26 mouse cellular contexts compared by ENCODE assay signal in the genomic region with DNA sequence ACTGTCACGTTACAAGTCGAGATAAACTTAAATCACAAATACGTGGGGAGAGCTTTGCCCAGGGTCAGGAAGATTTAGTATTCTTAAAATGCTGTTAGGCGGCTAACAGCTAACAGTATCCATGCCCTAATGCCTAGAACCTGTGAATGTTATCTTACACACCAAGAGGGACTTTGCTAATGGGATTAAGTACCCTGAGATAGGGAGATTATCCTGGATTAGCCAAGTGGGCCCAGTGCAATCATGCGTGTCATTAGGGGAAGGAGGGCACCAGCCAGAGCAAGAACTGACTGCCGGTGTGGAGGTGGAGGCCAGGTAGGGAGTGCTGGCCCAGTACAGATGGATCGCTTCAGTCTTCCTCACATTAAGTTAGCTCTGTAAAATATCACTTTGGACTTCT. TPM values are rescaled to one million over a fixed set of nuclear protein-coding genes. Genes with fewer than 3 reads are reported as not detected.
DNase-seq lines count a peak whose midpoint lies in the region; ATAC-seq lines count a peak whose summit lies in the region.
"Had no signal": no experiment of that assay in that cellular context is flagged by ENCODE, and none has a peak within 500 bp of the region (broad histone marks: within the 10 kb centered on the region; RNA-seq: fewer than 3 reads in every experiment).

No protein-coding gene starts in this region.

- ATAC-seq in kidney, embryonic 15.5 days (replicated peaks; ENCODE audit: low FRiP score) = no peak
- ATAC-seq in midbrain, embryonic 14.5 days (ENCODE audit: low FRiP score, low TSS enrichment) = no peak
- ATAC-seq in midbrain, embryonic 11.5 days (ENCODE audit: low FRiP score) = no peak
- ATAC-seq: activated CD4-positive, CD25-positive, alpha-beta regulatory T cell, adult 4 months; forebrain, embryonic 14.5 days; forebrain, postnatal 0 days had no signal

- peaks cover 14% of the 10 kb centered on the region for H3K4me1 ChIP-seq in kidney, embryonic 15.5 days
- H3K4me1 ChIP-seq in midbrain, embryonic 14.5 days (ENCODE audit: control insufficient read depth, insufficient read depth, low read length) = no peaks in the 10 kb centered on the region
- no peaks in the 10 kb centered on the region for H3K4me1 ChIP-seq in midbrain, embryonic 11.5 days (ENCODE audit: control insufficient read depth, insufficient read depth, low read length)
- H3K4me1 ChIP-seq: embryonic facial prominence, embryonic 12.5 days; embryonic facial prominence, embryonic 15.5 days; hindbrain, embryonic 12.5 days; hindbrain, embryonic 15.5 days had no signal

- no peak overlapping the region for H3K4me3 ChIP-seq in kidney, embryonic 15.5 days (replicated peaks)
- H3K4me3 ChIP-seq in midbrain, embryonic 14.5 days (replicated peaks; ENCODE audit: low read depth, low read length) = no peak overlapping the region
- H3K4me3 ChIP-seq in midbrain, embryonic 11.5 days (ENCODE audit: low read depth, low read length) = no peak overlapping the region
- H3K4me3 ChIP-seq: embryonic facial prominence, embryonic 12.5 days; embryonic facial prominence, embryonic 15.5 days; gastrocnemius, adult 2 months; hindbrain, embryonic 12.5 days; hindbrain, embryonic 15.5 days had no signal

- H3K9ac ChIP-seq in kidney, embryonic 15.5 days = no peak overlapping the region
- no peak overlapping the region for H3K9ac ChIP-seq in midbrain, embryonic 14.5 days (replicated peaks; ENCODE audit: low read length)
- no peak overlapping the region for H3K9ac ChIP-seq in midbrain, embryonic 11.5 days (ENCODE audit: low read length)
- H3K9ac ChIP-seq: embryonic facial prominence, embryonic 12.5 days; embryonic facial prominence, embryonic 15.5 days; forebrain, postnatal 0 days; hindbrain, embryonic 12.5 days; hindbrain, embryonic 15.5 days had no signal

- H3K27ac ChIP-seq in kidney, embryonic 15.5 days = no peak overlapping the region
- H3K27ac ChIP-seq in midbrain, embryonic 14.5 days (replicated peaks; ENCODE audit: low read depth, low read length) = no peak overlapping the region
- no peak overlapping the region for H3K27ac ChIP-seq in midbrain, embryonic 11.5 days (ENCODE audit: low read depth, low read length)
- H3K27ac ChIP-seq: embryonic facial prominence, embryonic 12.5 days; embryonic facial prominence, embryonic 15.5 days; gastrocnemius, adult 2 months; hindbrain, embryonic 12.5 days; hindbrain, embryonic 15.5 days had no signal

- no peak overlapping the region for H3K4me2 ChIP-seq in kidney, embryonic 15.5 days
- no peak overlapping the region for H3K4me2 ChIP-seq in midbrain, embryonic 14.5 days (ENCODE audit: low read length)
- no peak overlapping the region for H3K4me2 ChIP-seq in midbrain, embryonic 11.5 days
- H3K4me2 ChIP-seq: embryonic facial prominence, embryonic 12.5 days; embryonic facial prominence, embryonic 15.5 days; heart, embryonic 11.5 days; hindbrain, embryonic 12.5 days; hindbrain, embryonic 15.5 days had no signal

- WGBS in kidney, embryonic 15.5 days = 43% methylated on average over 7 of the region's 7 CpGs
- 37% methylated on average over 7 of the region's 7 CpGs for WGBS in midbrain, embryonic 14.5 days
- 34% methylated on average over 7 of the region's 7 CpGs for WGBS in midbrain, embryonic 11.5 days

- no peaks in the 10 kb centered on the region for H3K27me3 ChIP-seq in kidney, embryonic 15.5 days
- H3K27me3 ChIP-seq in midbrain, embryonic 14.5 days (ENCODE audit: control insufficient read depth, insufficient read depth, low read length) = no peaks in the 10 kb centered on the region
- no peaks in the 10 kb centered on the region for H3K27me3 ChIP-seq in midbrain, embryonic 11.5 days (ENCODE audit: control insufficient read depth, insufficient read depth, low read length)
- H3K27me3 ChIP-seq: CH12.LX; embryonic facial prominence, embryonic 12.5 days; embryonic facial prominence, embryonic 15.5 days; hindbrain, embryonic 12.5 days; hindbrain, embryonic 15.5 days had no signal

- DNase-seq in kidney, adult 9 months = peak; percentile 19
- peak; percentile 15 for DNase-seq in midbrain, embryonic 14.5 days
- no peak for DNase-seq in midbrain, embryonic 11.5 days (ENCODE audit: low spot score, missing footprints)
- DNase-seq in retina, embryonic 14.5 days (ENCODE audit: low spot score) = peak; percentile 47
- no peak for DNase-seq in layer of hippocampus, adult 18-20 months (ENCODE audit: low spot score in 2 of 2)
- DNase-seq in adrenal gland, adult 18-20 months (ENCODE audit: low spot score in 2 of 2) = no peak
- DNase-seq: adrenal gland, postnatal 10 days; adrenal gland, postnatal 36 days; B cell, adult 2 months; cerebellum, adult 18-20 months; cerebellum, adult 9-10 months; cerebellum, postnatal 25 days; forebrain, postnatal 0 days; gastrocnemius, adult 2 months; gastrocnemius, postnatal 14 days; heart, adult 11 months had no signal

- H3K36me3 ChIP-seq in kidney, embryonic 15.5 days = no peaks in the 10 kb centered on the region
- H3K36me3 ChIP-seq in midbrain, embryonic 14.5 days (ENCODE audit: control insufficient read depth, insufficient read depth, low read length) = no peaks in the 10 kb centered on the region
- H3K36me3 ChIP-seq in midbrain, embryonic 11.5 days (ENCODE audit: control insufficient read depth, insufficient read depth, low read length) = no peaks in the 10 kb centered on the region
- H3K36me3 ChIP-seq: embryonic facial prominence, embryonic 12.5 days; embryonic facial prominence, embryonic 15.5 days; hindbrain, embryonic 12.5 days; hindbrain, embryonic 15.5 days had no signal

- no peaks in the 10 kb centered on the region for H3K9me3 ChIP-seq in kidney, embryonic 15.5 days (replicated peaks)
- H3K9me3 ChIP-seq in midbrain, embryonic 14.5 days (ENCODE audit: control insufficient read depth, low read length) = no peaks in the 10 kb centered on the region
- no peaks in the 10 kb centered on the region for H3K9me3 ChIP-seq in midbrain, embryonic 11.5 days (ENCODE audit: control insufficient read depth, low read length)
- H3K9me3 ChIP-seq: embryonic facial prominence, embryonic 12.5 days; embryonic facial prominence, embryonic 15.5 days; hindbrain, embryonic 12.5 days; hindbrain, embryonic 15.5 days had no signal

RNA-seq across cellular contexts. Expression of a gene that starts 22.7 kb away (rescaled TPM):
- polyA plus RNA-seq in kidney, embryonic 15.5 days (2015; fragmentation: Nextera tagmentation; extraction: Ambion mirVana) = 2.5 and 2.8 TPM in 2 replicates
- 1.1 and 1.7 TPM in 2 replicates for polyA plus RNA-seq in midbrain, embryonic 14.5 days (2014; fragmentation: Nextera tagmentation; extraction: Ambion mirVana)
- polyA plus RNA-seq in midbrain, embryonic 11.5 days (2014; fragmentation: Nextera tagmentation; extraction: Ambion mirVana) = 1.0 and 2.7 TPM in 2 replicates
- not detected for total RNA-seq in layer of hippocampus, adult 18-20 months (2021)
- total RNA-seq in adrenal gland, adult 18-20 months (2021) = 1 to 10 TPM in 1 of 2 experiments, not detected in 1; 2.9 TPM
- total RNA-seq: CH12.LX; gastrocnemius, adult 2 months; gastrocnemius, postnatal 4 days had no signal
- polyA plus RNA-seq: activated CD4-positive, CD25-positive, alpha-beta regulatory T cell, adult 4 months had no signal

Comparison
In these comparisons a context has a peak if more than half of its experiments do, and no peak if none do; other contexts are left out.
1. DNase-seq: peak in kidney, adult 9 months (single experiment), midbrain, embryonic 14.5 days (single experiment) and retina, embryonic 14.5 days (single experiment); none in midbrain, embryonic 11.5 days (single experiment), layer of hippocampus, adult 18-20 months (0 of 2) and adrenal gland, adult 18-20 months (0 of 2).